Mouse (Mus musculus): ENCODE data around the gene Catsperz. TPM values are rescaled to one million over a fixed set of nuclear protein-coding genes. Genes with fewer than 3 reads are reported as not detected.

The Catsperz gene
- total and polyA plus RNA-seq, 2 experiments from 2014 or later = 1.1 to 3.0 TPM

GRCm38 (mm10) chr19:6970460-6971085, 45.4 kb upstream of the Catsperz start:
- H3K27ac ChIP-seq (ENCODE audit: low read depth, low read length) = no peak overlapping the region
- WGBS = 14% methylated on average over 11 of the region's 11 CpGs
- H3K4me3 ChIP-seq (ENCODE audit: low read depth, low read length) = peak overlapping the region; percentile 31; the same call in 1 of the 2 replicates
- peak overlapping the region; percentile 29; the same call in 1 of the 2 replicates for H3K9ac ChIP-seq (replicated peaks; ENCODE audit: low read length, poor library complexity, severe bottlenecking)
- TF ChIP-seq CTCF (IDR thresholded peaks at IDR 0.05) = no peak
- no peak for ATAC-seq (ENCODE audit: low FRiP score)
- H3K36me3 ChIP-seq (ENCODE audit: insufficient read depth, low read length) = no peaks in the 10 kb centered on the region
- H3K4me1 ChIP-seq (ENCODE audit: insufficient read depth, low read length) = peaks cover under 1% of the 10 kb centered on the region; the same call in 1 of the 2 replicates
- no peak for DNase-seq (ENCODE audit: low spot score)
- peaks cover 11% of the 10 kb centered on the region for H3K27me3 ChIP-seq (ENCODE audit: insufficient read depth, low read length)
- H3K9me3 ChIP-seq (ENCODE audit: low read length) = no peaks in the 10 kb centered on the region
- H3K4me2 ChIP-seq (ENCODE audit: low read depth, low read length, poor library complexity, severe bottlenecking) = no peak overlapping the region; the same call in 1 of the 2 replicates

GRCm38 (mm10) chr19:6969665-6970381, 44.6 kb upstream of the Catsperz start:
- H3K9ac ChIP-seq (replicated peaks; ENCODE audit: low read length, poor library complexity, severe bottlenecking) = peak overlapping the region; percentile 29; the same call in 1 of the 2 replicates
- WGBS = 1% methylated on average over 53 of the region's 55 CpGs

GRCm38 (mm10) chr19:6969291-6969664, 44.1 kb upstream of the Catsperz start:
- Histone ChIP-seq H3K27me3 (ENCODE audit: insufficient read depth, low read length) (peaks cover 11% of the 10 kb centered on the region), H3K9ac (replicated peaks; ENCODE audit: low read length, poor library complexity, severe bottlenecking) (no peak overlapping the region), H3K27ac (ENCODE audit: low read depth, low read length) (no peak overlapping the region), H3K4me3 (ENCODE audit: low read depth, low read length) (peak overlapping the region; percentile 31), H3K9me3 (ENCODE audit: low read length) (no peaks in the 10 kb centered on the region), H3K4me1 (ENCODE audit: insufficient read depth, low read length) (no peaks in the 10 kb centered on the region), H3K4me2 (ENCODE audit: low read depth, low read length, poor library complexity, severe bottlenecking) (peak overlapping the region; percentile 43), H3K36me3 (ENCODE audit: insufficient read depth, low read length) (no peaks in the 10 kb centered on the region)
- no peak for TF ChIP-seq CTCF (IDR thresholded peaks at IDR 0.05)
- DNase-seq (ENCODE audit: low spot score) (no peak), ATAC-seq (ENCODE audit: low FRiP score) (no peak)
- WGBS = 2% methylated on average over 20 of the region's 20 CpGs

More at GRCm38 (mm10) chr19:6969665-6970381, 44.6 kb upstream of the Catsperz start:
- ATAC-seq (ENCODE audit: low FRiP score) = no peak
- H3K36me3 ChIP-seq (ENCODE audit: insufficient read depth, low read length) = no peaks in the 10 kb centered on the region
- H3K27ac ChIP-seq (ENCODE audit: low read depth, low read length) = no peak overlapping the region
- H3K4me3 ChIP-seq (ENCODE audit: low read depth, low read length) = peak overlapping the region; percentile 31
- peak overlapping the region; percentile 43 for H3K4me2 ChIP-seq (ENCODE audit: low read depth, low read length, poor library complexity, severe bottlenecking)
- peak; percentile 64 for TF ChIP-seq CTCF (IDR thresholded peaks at IDR 0.05)
- no peaks in the 10 kb centered on the region for H3K4me1 ChIP-seq (ENCODE audit: insufficient read depth, low read length)
- H3K9me3 ChIP-seq (ENCODE audit: low read length) = no peaks in the 10 kb centered on the region
- peaks cover 11% of the 10 kb centered on the region for H3K27me3 ChIP-seq (ENCODE audit: insufficient read depth, low read length)
- DNase-seq (ENCODE audit: low spot score) = peak; percentile 26

- Histone ChIP-seq H3K27me3 (ENCODE audit: insufficient read depth, low read length) (peaks cover 11% of the 10 kb centered on the region), H3K4me2 (ENCODE audit: low read depth, low read length, poor library complexity, severe bottlenecking) (peak overlapping the region; percentile 43), H3K9me3 (ENCODE audit: low read length) (no peaks in the 10 kb centered on the region), H3K27ac (ENCODE audit: low read depth, low read length) (no peak overlapping the region), H3K9ac (replicated peaks; ENCODE audit: low read length, poor library complexity, severe bottlenecking) (no peak overlapping the region), H3K4me3 (ENCODE audit: low read depth, low read length) (peak overlapping the region; percentile 31), H3K4me1 (ENCODE audit: insufficient read depth, low read length) (no peaks in the 10 kb centered on the region), H3K36me3 (ENCODE audit: insufficient read depth, low read length) (no peaks in the 10 kb centered on the region)
- WGBS = 20% methylated on average over 15 of the region's 15 CpGs
- no peak for TF ChIP-seq CTCF (IDR thresholded peaks at IDR 0.05)
- no peak for DNase-seq (ENCODE audit: low spot score)
- ATAC-seq (ENCODE audit: low FRiP score) = no peak
Observed at GRCm38 (mm10) chr19:6968491-6969271, 43.5 kb upstream of the Catsperz start.

- ATAC-seq (ENCODE audit: low FRiP score) (no peak), DNase-seq (ENCODE audit: low spot score) (no peak)
- Histone ChIP-seq H3K27me3 (ENCODE audit: insufficient read depth, low read length) (no peaks in the 10 kb centered on the region), H3K36me3 (ENCODE audit: insufficient read depth, low read length) (0 out of 2 replicates have a peak, but pooled peaks cover 12% of the 10 kb centered on the region), H3K4me3 (ENCODE audit: low read depth, low read length) (no peak overlapping the region), H3K4me1 (ENCODE audit: insufficient read depth, low read length) (0 out of 2 replicates have a peak, but pooled peaks cover 3% of the 10 kb centered on the region), H3K9ac (replicated peaks; ENCODE audit: low read length, poor library complexity, severe bottlenecking) (no peak overlapping the region), H3K27ac (ENCODE audit: low read depth, low read length) (no peak overlapping the region), H3K9me3 (ENCODE audit: low read length) (no peaks in the 10 kb centered on the region), H3K4me2 (ENCODE audit: low read depth, low read length, poor library complexity, severe bottlenecking) (no peak overlapping the region)
- 76% methylated on average over 10 of the region's 10 CpGs for WGBS
- TF ChIP-seq CTCF (IDR thresholded peaks at IDR 0.05) = no peak
Observed at GRCm38 (mm10) chr19:6956461-6956860, 31.3 kb upstream of the Catsperz start.

Data from midbrain, postnatal 0 days (tissue).